Mouse (Mus musculus) embryonic facial prominence, embryonic 10.5 days (tissue): ENCODE measurements around the gene Axin2. TPM values are rescaled to one million over a fixed set of nuclear protein-coding genes. Genes with fewer than 3 reads are reported as not detected.
"Not testable (repeated sequence)": the region's sequence is repeated elsewhere in the genome, so short reads cannot be mapped to it uniquely, and the experiment has no call there.

Experiments used
- DNase-seq: peaks from one replicate; pipeline ENCODE4 v3.0.0-alpha.2; 2017; ENCODE audit warnings: low spot score
- H3K27ac ChIP-seq: fragments of 300-500 bp; sonication (generic); replicated peaks from 2 replicates; pipeline ENCODE4 v1.5.1; 2016; ENCODE audit warnings: mild to moderate bottlenecking
- H3K27me3 ChIP-seq: fragments of 300-500 bp; sonication (generic); replicated peaks from 2 replicates; pipeline ENCODE4 v1.6.1; 2016; ENCODE audit warnings: low read depth, mild to moderate bottlenecking; ENCODE audit not compliant: poor library complexity, severe bottlenecking
- H3K36me3 ChIP-seq: fragments of 300-500 bp; sonication (generic); replicated peaks from 2 replicates; pipeline ENCODE4 v1.6.1; 2016; ENCODE audit warnings: mild to moderate bottlenecking, moderate library complexity
- H3K4me1 ChIP-seq: fragments of 300-500 bp; sonication (generic); 2 replicates; pipeline ENCODE4 v1.6.1; 2016
- H3K4me3 ChIP-seq: fragments of 300-500 bp; sonication (generic); 2 replicates; pipeline ENCODE4 v1.5.1; 2016; ENCODE audit warnings: mild to moderate bottlenecking, moderate library complexity
- H3K9me3 ChIP-seq: fragments of 300-500 bp; sonication (generic); 2 replicates; pipeline ENCODE4 v1.6.1; 2016; ENCODE audit warnings: mild to moderate bottlenecking
- WGBS: fragments of 180-500 bp; shearing (Covaris S2); methylation state at CpG from one replicate; pipeline ENCODE4 v1.1.7; 2016; 5-methylcytosine and 5-hydroxymethylcytosine counted together
- polyA plus RNA-seq: library from polyadenylated mRNA; unstranded; fragments of >200 nt; fragmentation: Nextera tagmentation; extraction: Ambion mirVana; gene quantifications from 2 replicates; pipeline ENCODE4 v1.2.1, GENCODE M21; 2016

The Axin2 gene
- polyA plus RNA-seq, result 12.7 and 15.3 TPM in 2 replicates

GRCm38 (mm10) chr11:108920158-108920635 is at the start of gene Axin2:
Gene Axin2 (plus strand): TSS chr11:108920349.
- Histone ChIP-seq H3K4me1 (peaks cover 72% of the 10 kb centered on the region), H3K27ac (peak within 1 kb of the TSS; percentile 99)
- under 1% methylated on average over 53 of the region's 53 CpGs for WGBS

GRCm38 (mm10) chr11:108871284-108871683 is 48.9 kb upstream of the Axin2 start:
- not testable (repeated sequence) for H3K27me3 ChIP-seq, H3K9me3 ChIP-seq, DNase-seq, H3K36me3 ChIP-seq, H3K27ac ChIP-seq, H3K4me1 ChIP-seq, H3K4me3 ChIP-seq
- WGBS, result 93% methylated on average over 1 of the region's 1 CpGs

More at GRCm38 (mm10) chr11:108920158-108920635, at the start of gene Axin2:
- H3K27me3 ChIP-seq, result peaks cover 13% of the 10 kb centered on the region
- H3K4me3 ChIP-seq, result peak within 1 kb of the TSS; percentile 94
- H3K9me3 ChIP-seq, result peaks cover 7% of the 10 kb centered on the region
- DNase-seq, result peak; percentile 97
- H3K36me3 ChIP-seq, result peaks cover 13% of the 10 kb centered on the region

- no peak for DNase-seq
- Histone ChIP-seq H3K27me3 (no peaks in the 10 kb centered on the region), H3K4me1 (no peaks in the 10 kb centered on the region), H3K9me3 (no peaks in the 10 kb centered on the region), H3K36me3 (no peaks in the 10 kb centered on the region), H3K27ac (no peak overlapping the region), H3K4me3 (no peak overlapping the region)
- WGBS, result 89% methylated on average over 3 of the region's 3 CpGs
These were observed 48.4 kb upstream of the Axin2 start for GRCm38 (mm10) chr11:108871748-108872147.

GRCm38 (mm10) chr11:108876633-108877205 is 43.4 kb upstream of the Axin2 start:
- WGBS, result 88% methylated on average over 7 of the region's 7 CpGs
- H3K27ac ChIP-seq, result no peak overlapping the region
- H3K27me3 ChIP-seq, result no peaks in the 10 kb centered on the region
- no peaks in the 10 kb centered on the region for H3K9me3 ChIP-seq
- peaks cover 10% of the 10 kb centered on the region for H3K4me1 ChIP-seq
- no peak for DNase-seq
- no peak overlapping the region for H3K4me3 ChIP-seq
- no peaks in the 10 kb centered on the region for H3K36me3 ChIP-seq

GRCm38 (mm10) chr11:108877520-108877919 is 42.6 kb upstream of the Axin2 start:
- no peak for DNase-seq
- no peak overlapping the region for H3K27ac ChIP-seq
- H3K27me3 ChIP-seq, result no peaks in the 10 kb centered on the region
- no peaks in the 10 kb centered on the region for H3K9me3 ChIP-seq
- peaks cover 17% of the 10 kb centered on the region for H3K4me1 ChIP-seq
- no peak overlapping the region for H3K4me3 ChIP-seq
- H3K36me3 ChIP-seq, result no peaks in the 10 kb centered on the region
- 82% methylated on average over 5 of the region's 5 CpGs for WGBS

GRCm38 (mm10) chr11:108880546-108880945 is 39.6 kb upstream of the Axin2 start:
- WGBS, result 79% methylated on average over 4 of the region's 4 CpGs
- H3K4me3 ChIP-seq, result no peak overlapping the region
- peaks cover 21% of the 10 kb centered on the region for H3K4me1 ChIP-seq
- 0 out of 2 replicates have a peak overlapping the region, but pooled peaks have one; percentile 37 for H3K27ac ChIP-seq
- no peaks in the 10 kb centered on the region for H3K36me3 ChIP-seq
- H3K27me3 ChIP-seq, result 0 out of 2 replicates have a peak, but pooled peaks cover 5% of the 10 kb centered on the region
- DNase-seq, result no peak
- H3K9me3 ChIP-seq, result no peaks in the 10 kb centered on the region

- H3K27ac ChIP-seq, result peak overlapping the region; percentile 55
- 0 out of 2 replicates have a peak, but pooled peaks cover 5% of the 10 kb centered on the region for H3K27me3 ChIP-seq
- no peaks in the 10 kb centered on the region for H3K36me3 ChIP-seq
- H3K4me3 ChIP-seq, result no peak overlapping the region
- DNase-seq, result peak; percentile 58
- 58% methylated on average over 5 of the region's 5 CpGs for WGBS
- H3K9me3 ChIP-seq, result no peaks in the 10 kb centered on the region
- H3K4me1 ChIP-seq, result peaks cover 23% of the 10 kb centered on the region
These were observed 38.5 kb upstream of the Axin2 start for GRCm38 (mm10) chr11:108881662-108882061.

- Histone ChIP-seq H3K36me3 (no peaks in the 10 kb centered on the region), H3K4me1 (peaks cover 41% of the 10 kb centered on the region), H3K27me3 (peaks cover 17% of the 10 kb centered on the region; the same call in 1 of the 2 replicates), H3K27ac (no peak overlapping the region), H3K9me3 (no peaks in the 10 kb centered on the region), H3K4me3 (no peak overlapping the region)
- 39% methylated on average over 19 of the region's 19 CpGs for WGBS
- no peak for DNase-seq
These were observed 34.8 kb upstream of the Axin2 start for GRCm38 (mm10) chr11:108885276-108885896.

GRCm38 (mm10) chr11:108886060-108886459 is 34.1 kb upstream of the Axin2 start:
- H3K4me1 ChIP-seq, result peaks cover 44% of the 10 kb centered on the region
- 74% methylated on average over 8 of the region's 8 CpGs for WGBS
- H3K4me3 ChIP-seq, result no peak overlapping the region

GRCm38 (mm10) chr11:108889121-108889520 is 31.0 kb upstream of the Axin2 start:
- DNase-seq, result peak; percentile 44
- Histone ChIP-seq H3K9me3 (no peaks in the 10 kb centered on the region), H3K4me3 (no peak overlapping the region), H3K27ac (0 out of 2 replicates have a peak overlapping the region, but pooled peaks have one; percentile 84), H3K4me1 (peaks cover 60% of the 10 kb centered on the region), H3K36me3 (no peaks in the 10 kb centered on the region), H3K27me3 (peaks cover 35% of the 10 kb centered on the region)
- WGBS, result 42% methylated on average over 11 of the region's 11 CpGs

More at GRCm38 (mm10) chr11:108886060-108886459, 34.1 kb upstream of the Axin2 start:
- Histone ChIP-seq H3K36me3 (no peaks in the 10 kb centered on the region), H3K9me3 (no peaks in the 10 kb centered on the region), H3K27ac (no peak overlapping the region), H3K27me3 (peaks cover 18% of the 10 kb centered on the region; the same call in 1 of the 2 replicates)
- no peak for DNase-seq

- peaks cover 66% of the 10 kb centered on the region for H3K4me1 ChIP-seq
- no peak for DNase-seq
- no peaks in the 10 kb centered on the region for H3K9me3 ChIP-seq
- peaks cover 41% of the 10 kb centered on the region for H3K27me3 ChIP-seq
- no peaks in the 10 kb centered on the region for H3K36me3 ChIP-seq
- 21% methylated on average over 16 of the region's 16 CpGs for WGBS
- H3K27ac ChIP-seq, result peak overlapping the region; percentile 84
- H3K4me3 ChIP-seq, result peak overlapping the region; percentile 52
These were observed 29.6 kb upstream of the Axin2 start for GRCm38 (mm10) chr11:108890544-108890943.

- Histone ChIP-seq H3K27ac (peak overlapping the region; percentile 84), H3K4me3 (peak overlapping the region; percentile 52), H3K9me3 (no peaks in the 10 kb centered on the region), H3K27me3 (peaks cover 41% of the 10 kb centered on the region), H3K4me1 (peaks cover 68% of the 10 kb centered on the region), H3K36me3 (no peaks in the 10 kb centered on the region)
- WGBS, result under 1% methylated on average over 17 of the region's 17 CpGs
- peak; percentile 79 for DNase-seq
These were observed 28.9 kb upstream of the Axin2 start for GRCm38 (mm10) chr11:108891111-108891870.
